Mouse (Mus musculus): ENCODE data around the gene Nfe2l3.

DNA sequence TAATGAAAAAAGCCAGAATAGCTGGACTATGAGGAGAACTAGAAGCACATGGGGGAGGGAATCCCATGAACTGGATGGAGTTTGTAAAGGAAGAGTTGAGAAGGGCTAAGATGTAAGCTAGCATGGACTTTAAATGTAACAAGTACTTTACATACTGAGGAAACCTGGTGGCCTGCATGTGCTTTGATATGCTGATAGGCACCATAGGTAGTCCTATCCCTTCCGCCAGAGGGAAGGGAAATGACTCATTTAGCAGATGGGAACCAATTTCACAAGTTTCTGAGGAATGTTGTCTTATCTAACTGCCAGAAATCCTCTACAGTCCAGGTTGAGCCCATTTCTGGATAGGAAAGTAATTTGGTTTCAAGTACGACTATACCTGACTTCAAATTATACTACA, 53.2 kb downstream of the Nfe2l3 start:
- TF ChIP-seq POLR2A (IDR thresholded peaks at IDR 0.05; ENCODE audit: borderline replicate concordance, low read depth, low read length): no peak
- TF ChIP-seq CTCF (IDR thresholded peaks at IDR 0.05; ENCODE audit: low read depth, low read length): no peak

Data from bone marrow macrophage, adult 2 months (primary cell).